Mouse (Mus musculus) B cell, adult 2 months (primary cell): ENCODE data around the gene Mpdz.

ENCODE experiments used
- DNase-seq, 2 experiments: peaks; one replicate each; pipeline ENCODE4 v3.0.0; 2022

Mpdz gene

DNA sequence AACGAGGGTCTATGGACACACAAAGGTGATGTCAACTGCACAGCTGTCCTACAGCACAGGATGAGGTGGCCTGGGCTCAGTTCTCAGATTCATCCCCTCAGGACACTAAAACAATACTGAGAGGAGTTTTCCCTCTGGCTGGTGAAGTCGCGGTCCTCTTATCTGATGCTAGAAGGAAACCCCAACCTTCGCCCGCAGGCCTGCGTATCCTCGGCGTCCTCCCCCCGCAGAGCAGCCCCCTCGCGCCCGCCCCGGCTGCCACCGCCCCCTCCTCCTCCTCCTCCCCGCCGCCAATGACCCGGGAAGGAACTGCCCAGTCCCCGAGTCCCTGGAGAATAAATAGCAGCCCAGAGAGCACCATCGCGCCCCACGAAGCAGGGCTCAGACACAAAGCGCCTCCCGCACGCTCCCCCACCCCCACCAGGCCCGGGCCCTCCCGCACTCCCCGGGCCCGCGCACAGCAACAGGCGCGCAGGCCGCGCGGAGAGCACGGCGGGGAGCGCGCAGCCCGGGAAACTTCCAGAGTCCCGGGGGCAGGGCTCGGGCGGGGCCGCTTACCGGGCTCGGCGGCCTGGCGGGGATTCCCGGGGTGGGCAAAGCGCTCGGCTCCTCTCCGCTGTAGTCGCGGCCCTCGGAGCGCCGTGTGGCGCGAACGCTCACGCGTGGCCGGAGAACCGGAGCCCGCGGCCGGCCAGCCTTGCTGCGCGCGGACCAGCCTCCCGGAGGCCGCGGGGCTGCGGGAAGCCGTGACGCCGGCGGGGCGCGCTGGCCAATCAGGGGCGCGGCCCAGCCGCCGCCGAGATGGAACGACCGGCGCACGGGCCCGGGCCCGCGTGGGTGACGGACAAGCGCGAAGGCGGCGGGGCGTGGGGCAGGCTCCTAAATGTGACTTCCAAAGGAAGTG, at the start of gene Mpdz:
Gene Mpdz, minus strand, starts transcription at position 738 of the 904 bp plus-strand sequence.
- DNase-seq = no peak

DNA sequence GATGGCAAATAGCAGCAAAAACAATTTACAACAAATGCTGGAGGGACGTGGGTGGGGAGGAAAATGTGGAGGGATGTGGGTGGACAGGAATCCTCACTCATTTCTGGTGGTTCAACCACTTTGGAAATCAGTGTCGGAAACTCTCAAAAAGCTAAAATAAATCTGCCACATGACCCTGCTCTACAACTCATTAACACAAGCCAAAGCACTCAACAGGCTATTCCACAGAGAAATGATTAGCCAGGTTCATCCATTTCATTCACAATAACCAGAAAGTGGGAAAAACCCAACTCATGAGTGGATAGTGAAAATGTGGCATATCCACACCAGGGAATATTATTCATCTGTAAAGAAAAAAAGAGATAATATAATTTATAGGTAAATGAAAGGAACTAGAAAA, 47.9 kb upstream of the Mpdz start:
- DNase-seq = no peak

DNA sequence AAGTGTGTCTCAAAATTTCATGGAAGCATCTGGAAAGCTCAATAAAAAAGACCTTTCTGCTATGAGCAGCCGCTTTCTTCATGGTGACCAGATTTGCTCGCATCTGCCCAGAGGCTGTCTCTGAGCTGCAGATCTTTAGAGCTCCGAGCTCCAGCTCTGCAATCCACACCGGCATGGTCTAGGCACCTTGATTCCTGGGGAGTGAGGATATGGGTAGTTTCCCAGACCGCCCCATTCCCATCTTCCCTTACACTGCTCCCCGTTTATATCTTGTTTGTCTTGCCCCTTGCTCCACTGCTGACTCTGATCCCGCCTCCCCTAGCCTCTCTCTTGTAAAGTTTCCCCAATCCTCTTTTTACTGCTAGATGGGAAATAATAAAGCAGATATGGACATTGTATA, 42.0 kb upstream of the Mpdz start:
- no peak for DNase-seq

DNA sequence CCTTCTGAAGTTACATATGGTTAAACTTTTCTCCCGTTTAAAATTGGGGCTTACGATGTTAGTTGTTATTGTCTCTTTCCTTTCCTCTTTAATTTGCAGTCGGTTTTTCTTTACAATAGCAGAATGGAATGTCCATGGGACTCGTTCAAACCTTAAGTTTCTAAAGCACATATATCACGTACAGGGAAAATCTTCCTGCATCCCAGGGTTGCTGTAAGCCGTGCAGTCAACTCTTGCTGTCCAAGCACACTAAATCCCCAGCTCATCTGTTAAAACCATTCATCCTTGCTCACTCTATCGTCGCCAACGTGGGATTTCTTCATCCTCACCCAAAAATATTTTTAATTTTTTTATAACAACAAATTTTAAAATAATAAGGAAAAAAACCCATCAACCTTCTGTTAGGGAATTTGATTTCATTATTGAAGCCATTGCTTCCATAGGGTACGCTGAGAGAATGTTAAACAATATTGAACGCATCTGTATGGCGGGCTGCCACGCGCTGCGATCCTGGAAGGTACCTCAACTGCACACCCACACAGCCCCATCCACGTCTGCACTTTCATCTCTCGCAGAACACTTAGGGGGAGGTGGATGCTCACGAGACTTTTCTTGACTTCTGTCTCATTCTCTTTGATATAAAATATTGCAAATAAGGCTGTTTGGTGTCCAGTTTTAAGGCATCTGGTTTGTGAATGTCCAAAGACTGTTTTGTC, 41.4 kb upstream of the Mpdz start:
- DNase-seq = no peak

DNA sequence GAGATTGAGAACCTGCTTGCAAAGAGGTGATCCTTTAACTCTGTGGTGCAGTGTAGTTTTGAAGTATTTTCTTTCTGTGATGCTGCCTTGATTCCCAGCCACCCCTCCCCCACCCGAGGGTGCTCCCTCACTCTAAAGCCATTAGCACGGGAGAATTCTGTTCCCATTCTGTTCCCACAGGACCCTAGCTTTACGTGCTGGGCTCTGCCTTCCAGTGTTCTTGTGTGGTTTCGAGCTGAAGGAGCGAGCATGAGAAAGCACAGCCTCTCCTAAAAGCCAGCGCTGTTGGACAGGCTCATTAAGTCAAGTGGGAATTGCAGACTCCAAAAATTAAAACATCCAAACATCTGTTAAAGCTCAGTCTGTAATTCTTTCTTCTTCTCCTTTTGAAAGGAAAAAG, 40.5 kb upstream of the Mpdz start:
- no peak for DNase-seq

DNA sequence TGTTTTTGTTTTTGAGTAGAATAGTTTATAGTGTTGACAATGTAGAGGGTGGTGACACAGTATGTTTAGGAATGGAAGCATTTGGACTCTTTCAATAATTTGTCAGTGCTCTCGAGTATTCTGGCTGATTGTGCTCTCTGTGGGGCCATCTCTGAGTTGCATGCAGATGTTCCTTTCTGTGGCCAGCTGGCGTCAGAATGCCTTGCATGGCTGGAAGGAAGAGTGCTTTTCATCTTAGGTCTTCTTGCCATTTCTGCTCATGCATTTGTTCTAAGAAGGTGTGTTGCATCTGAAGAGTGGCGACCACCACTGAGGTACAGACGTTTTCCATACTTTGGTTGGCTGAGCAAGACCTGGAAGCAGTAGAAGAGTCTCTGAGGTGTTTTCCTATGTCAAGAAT, 24.2 kb upstream of the Mpdz start:
- DNase-seq = no peak

DNA sequence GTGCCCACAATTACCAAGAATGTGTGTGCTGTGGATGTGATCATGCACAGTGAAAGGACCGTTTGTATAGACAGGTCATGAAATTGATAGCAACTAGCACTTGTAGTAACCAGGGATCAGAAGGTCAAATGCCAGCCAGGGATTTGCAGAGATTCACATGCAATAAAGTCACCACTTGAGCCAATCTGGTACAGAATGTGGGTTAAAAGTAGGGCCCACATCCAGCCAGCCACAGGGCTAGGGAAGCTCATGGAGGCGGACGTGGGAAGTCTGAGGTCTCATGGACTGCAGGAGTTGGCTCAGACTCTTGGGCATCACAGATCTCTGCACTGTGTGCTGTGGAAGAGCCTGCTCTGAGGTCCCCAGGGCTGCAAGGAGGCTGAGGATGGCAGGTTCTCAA, 22.6 kb upstream of the Mpdz start:
- DNase-seq = no peak

DNA sequence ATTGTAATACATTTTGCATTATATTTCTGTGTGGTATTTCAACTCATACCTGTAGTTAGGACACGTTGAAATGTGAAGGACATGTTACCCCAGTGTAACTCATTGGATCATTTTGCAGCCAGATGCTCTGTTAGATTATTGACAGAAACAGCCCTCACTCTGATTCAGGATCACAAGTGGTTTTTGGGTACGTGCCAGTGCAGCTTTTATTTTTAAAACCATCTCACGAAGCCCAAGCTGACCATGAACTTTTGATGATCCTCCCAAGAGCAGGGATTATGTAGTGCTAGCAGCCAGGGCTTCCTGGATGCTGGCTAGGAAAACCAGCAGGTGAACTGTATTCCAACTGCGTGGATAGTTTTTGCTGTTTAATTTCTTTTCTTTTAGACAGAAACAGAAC, 19.6 kb upstream of the Mpdz start:
- no peak for DNase-seq

DNA sequence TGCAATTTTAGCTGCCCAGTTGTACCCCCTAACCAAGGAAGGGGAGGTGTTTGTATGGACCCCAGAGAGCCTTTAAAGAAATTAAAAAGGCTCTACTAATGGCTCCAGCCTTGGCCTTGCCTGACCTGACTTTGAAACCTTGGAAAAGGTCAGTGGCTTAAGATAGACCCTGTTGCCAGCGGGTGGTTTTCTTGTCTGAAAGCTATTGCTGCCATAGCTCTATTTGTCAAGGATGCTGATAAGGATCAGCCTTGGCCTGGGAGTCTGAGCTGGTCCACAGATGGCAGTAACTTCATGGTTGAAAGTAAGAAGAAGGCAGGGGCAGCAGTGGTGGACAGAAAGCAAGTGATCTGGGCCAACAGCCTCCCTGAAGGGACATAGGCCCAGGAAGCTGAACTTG, 16.3 kb upstream of the Mpdz start:
- DNase-seq = no peak

DNA sequence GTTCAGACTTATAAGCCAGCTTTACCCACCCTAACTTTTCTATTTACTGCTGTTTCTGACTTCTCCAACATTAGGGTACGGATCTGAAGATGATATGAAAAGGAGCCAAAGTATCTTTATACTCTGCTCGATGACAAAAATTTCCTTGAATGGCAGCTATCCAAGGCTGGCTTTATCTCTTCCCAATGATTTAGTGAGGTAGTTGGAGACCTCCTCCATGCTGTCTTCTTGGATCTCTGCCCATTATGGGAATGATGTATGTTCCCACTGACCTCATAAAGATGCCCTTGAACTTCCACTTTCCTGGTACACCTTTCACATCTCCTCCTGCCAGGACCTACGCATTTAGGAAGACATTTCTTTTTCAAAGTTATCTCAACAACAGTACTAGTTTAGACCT, 11.2 kb upstream of the Mpdz start:
- no peak for DNase-seq

DNA sequence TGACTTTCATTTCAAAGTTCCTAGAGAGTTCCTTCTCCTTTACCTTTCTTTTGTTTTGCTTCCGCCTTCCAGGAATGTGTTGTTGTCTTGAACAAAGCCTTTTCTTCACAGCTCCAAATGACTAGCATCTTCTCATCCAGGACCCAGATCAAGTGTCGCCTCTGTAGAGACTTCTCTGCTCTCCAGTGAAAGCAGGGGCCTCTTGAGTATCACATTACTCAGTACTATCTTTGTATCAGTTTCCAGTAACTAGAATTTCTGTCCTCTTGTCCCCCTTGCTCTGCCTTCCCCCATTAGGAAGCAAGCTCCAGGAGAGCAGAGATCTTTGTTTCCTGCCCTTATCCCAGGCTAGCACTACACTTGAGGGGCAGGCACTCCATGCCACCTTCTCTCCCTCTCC, 9.6 kb upstream of the Mpdz start:
- DNase-seq = no peak

DNA sequence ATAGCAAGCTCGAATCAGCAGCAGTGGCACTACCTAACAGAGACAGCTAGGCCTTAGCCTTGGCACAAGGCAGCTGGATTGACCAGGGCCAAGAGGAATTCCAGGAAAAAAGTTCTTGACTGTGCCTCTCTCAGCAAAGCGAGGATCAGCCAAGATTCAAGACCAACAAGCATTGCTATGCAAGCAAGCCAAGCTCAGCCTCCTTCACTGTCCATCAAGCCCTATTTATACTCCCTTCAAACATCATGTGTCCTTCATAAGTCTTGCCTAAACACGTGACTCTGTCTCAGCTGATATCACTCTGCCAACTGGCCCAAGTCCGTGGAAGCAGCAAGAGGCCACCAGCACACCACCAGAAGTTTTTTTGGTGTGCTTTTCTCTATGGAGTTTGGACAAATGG, 6.8 kb upstream of the Mpdz start:
- no peak for DNase-seq

DNA sequence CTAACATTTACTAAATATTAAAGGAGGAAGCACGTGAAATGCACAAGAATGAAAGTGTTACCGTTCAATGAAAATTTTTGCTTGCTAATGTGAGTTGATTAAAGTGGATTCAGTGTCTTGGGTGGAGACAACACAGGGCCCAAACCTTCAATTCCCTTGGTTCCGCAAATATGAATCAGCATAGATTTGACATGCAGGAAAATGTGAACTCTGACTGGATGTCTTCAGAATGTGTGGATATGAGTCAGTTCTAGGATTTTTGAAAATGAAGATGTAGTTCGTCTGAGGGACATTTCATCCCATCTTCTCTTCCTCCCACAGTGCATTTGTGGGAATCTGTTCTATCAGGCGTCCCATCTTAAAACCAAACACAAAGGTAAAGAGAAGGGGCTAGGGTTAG, 951 bp upstream of the Mpdz start:
- DNase-seq = no peak

DNA sequence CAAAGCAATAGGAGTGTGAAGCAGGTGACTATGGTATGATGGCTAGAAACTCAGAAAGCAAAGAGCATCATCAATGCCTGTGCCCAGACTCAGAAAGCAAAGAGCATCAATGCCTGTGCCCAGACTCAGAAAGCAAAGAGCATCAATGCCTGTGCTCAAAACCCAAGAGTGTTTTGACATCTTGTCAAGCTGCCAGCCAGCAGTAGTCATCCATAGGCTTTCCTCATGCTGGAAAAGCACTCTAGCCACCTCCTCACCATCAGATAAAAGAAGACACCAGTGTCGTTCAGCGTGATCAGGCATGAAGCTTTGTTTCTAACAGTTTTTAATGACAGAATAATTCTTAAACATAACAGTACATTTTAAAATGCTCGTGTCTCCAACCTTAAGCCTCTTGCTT, 8.7 kb downstream of the Mpdz start:
- DNase-seq = no peak

DNA sequence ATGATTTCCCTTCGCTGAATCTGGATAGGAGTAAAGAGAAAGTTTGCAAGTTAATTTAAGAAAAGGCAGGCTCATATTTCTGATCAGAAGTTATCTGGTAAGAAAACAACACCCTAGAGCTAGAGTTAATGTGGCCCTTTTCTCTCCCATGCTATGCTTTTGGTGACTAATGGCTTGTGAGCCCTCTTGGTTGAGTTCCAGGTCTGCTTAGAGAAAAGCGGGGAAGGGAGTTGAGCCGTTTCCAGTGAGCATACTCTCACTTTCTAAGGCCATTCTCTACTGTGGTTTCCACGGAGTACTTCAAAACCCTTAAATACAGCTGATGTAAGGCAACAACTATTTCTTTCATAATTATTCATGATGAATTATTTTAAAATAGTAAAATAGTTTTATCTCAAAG, 11.8 kb downstream of the Mpdz start:
- no peak for DNase-seq

DNA sequence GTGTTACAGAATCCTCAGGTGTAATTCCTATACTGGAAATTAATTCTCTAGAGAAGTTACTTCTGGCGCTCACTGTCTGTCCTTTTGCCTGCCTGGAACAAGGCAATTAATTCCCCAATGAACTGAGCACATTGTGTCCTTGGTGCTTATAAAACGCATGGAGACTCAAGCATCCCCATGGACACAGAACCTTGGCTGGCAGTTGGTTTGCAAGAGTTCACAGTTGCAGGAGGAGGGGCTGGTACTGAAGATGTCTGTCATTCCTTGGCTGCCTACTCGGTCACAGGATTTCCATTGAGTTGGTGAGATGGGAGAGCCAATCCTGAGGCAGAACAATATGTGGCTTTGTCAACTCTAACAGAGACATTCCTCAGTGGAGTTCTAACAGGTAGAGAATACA, 12.5 kb downstream of the Mpdz start:
- DNase-seq = no peak

DNA sequence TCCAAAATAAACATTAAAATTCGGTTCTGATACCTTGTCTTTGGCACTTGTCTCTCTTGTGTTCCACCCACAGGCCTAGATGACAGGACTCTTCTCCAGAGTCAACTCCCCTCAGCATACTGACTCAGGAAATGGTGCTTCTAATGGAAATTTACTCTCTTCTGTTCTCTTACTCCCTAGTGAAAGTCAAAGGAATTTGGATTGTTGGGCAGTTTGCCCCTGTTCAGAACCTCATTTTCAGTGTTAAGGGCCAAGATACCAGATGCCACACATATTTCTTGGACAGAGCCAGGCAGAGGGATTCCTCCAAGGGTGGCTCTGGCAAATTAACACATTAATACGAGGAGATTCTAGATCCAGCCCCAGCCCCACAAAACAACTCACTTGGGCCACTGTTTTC, 12.9 kb downstream of the Mpdz start:
- no peak for DNase-seq

DNA sequence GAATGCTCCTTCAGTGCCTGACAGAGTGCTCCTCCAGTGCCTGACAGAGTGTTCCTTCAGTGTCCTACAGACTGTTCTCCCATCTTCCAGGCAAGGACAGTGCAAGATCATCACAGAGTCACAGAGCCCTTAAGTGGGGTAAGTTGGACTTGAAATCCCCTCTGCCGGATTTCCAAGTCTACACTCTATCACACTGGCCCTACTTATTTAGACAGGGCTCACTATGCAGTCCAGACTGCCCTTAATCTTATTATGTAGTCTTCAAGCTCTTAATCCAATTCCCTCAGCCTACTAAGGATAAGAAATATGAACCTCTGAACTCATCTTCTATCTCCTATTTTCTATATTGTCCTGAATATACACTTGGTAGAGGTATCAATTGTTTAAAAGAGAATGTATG, 19.1 kb downstream of the Mpdz start:
- no peak for DNase-seq

DNA sequence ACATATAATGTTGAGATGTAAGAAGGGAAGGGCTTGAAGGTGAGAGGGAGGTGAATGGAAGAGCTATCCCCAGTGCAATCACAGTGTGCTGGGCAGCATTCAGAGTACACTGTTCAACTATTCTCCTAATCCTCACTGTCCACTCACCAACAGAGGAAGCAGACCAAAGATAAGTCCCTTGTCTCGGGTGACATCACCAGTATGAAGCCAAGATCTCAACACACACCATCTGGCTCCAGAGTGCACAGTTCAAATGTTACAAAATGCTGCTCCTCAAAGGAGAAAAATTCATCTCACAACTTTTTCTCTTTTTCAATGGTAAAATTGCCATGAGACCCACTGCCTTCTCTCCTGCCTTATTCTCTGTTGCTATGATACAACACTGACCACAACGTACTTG, 21.0 kb downstream of the Mpdz start:
- no peak for DNase-seq

DNA sequence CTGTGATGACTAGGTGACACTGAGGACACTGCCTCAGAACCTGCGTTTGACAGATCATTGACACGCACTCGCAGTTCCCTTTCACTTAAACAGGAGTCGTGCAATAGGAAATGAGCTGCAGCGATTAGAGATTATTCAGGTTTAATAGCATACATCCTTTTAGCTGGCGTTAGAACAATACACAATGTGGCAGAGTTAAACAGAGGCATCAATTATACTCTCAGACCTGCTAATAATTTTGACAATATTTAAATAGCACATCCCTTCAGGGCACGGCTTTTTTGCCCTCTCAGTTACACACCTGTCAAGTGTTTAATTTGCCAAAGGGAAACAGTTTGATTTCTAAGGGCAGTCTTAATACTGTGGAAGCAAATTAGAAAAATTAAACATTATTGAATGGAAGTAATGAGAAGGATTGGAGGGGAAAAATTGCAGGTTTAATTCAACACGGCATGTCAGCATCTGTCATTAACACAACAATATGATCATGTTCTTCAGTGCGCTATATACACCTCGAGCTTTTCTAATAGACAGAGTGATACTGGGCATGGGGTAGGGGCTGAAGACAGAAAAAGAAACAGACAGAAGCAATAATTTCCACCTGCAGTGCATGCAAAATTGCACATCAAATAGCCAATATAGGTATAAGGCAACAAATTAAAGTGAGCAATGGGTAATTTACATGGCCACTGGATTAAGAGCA, 27.1 kb downstream of the Mpdz start:
- DNase-seq = no peak

DNA sequence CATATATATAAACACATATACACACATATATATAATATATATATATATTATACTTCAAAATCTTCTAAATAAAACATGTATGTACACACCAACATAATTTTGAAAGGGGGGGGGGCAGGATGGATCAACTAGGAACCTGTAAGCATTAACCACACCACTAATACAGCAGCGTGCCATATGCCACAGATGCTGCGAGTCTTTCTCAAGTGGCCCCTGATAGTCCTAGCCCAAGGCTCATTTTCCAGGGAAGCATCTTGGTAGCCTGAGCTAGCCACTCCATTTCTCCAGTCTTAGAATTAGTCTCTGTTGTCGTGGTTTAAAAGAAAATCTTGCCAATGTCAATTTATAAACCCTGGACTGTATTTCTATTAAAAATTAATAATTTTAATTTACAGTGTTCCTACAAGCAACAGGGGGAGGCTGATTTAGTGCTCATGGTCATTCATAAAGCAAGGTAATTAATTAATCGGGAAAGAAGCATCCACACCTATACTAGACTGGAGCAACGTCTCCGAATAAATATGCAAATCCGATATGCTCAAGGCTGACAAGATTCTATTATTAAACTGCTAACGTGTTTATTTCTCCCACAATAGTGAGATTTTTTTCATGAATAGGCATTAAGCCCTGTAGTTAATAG, 27.8 kb downstream of the Mpdz start:
- no peak for DNase-seq

DNA sequence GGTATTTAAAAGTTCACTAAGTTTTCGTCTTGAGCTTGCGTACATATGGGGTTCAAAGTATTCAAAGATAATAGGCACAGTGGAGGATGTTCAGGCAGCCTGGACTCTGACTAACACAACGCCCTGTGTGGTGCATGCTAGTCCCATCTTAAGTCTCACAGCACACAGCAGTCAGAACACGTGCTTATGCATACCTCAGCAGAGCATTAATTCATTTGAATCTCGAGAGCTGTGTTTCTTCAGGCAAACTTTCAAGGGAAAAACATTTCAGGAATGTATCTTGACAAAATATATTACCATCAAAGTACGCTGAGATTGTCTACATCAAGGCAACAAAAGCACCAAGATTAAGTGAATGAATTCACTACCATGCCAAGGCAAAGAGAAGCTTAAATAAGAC, 45.7 kb downstream of the Mpdz start:
- DNase-seq = no peak

DNA sequence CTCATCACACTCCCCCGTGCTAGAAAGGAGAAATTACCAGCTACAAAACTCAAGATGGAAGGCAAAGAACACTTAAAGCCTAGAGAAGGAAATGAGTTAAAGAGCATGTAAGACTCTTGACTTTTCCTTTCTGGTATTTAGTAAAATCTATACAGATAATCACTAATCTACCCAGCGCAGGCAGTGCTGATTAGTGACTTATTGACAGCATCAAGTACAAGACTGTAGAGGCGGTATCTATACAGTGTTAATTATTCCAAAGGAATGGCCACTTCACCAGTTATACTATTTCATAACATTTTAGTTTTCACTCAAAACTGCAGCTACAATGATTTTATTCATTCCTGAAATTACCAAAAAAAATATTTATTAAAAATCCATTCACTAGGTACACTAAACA, 49.7 kb downstream of the Mpdz start:
- DNase-seq = no peak
